Mouse (Mus musculus) erythroid progenitor cell, adult 5-6 weeks (primary cell): Measurements from ENCODE around the gene Hypm. TPM values are rescaled to one million over a fixed set of nuclear protein-coding genes. Genes with fewer than 3 reads are reported as not detected.

Experiments used
- ATAC-seq: replicated peaks from 2 replicates; pipeline ENCODE4 v1.8.0; 2016; ENCODE audit warnings: moderate number of reproducible peaks, mild to moderate bottlenecking, moderate TSS enrichment, inconsistent platforms; ENCODE audit not compliant: poor library complexity, low FRiP score, severe bottlenecking
- total RNA-seq, 2 experiments: library from RNA; stranded (forward) in 1 of 2; stranded (reverse) in 1 of 2; fragments of 150-400 nt in 1 of 2; fragments of 186-747, 209-891 nt in 1 of 2; gene quantifications; 2 replicates each; pipeline versions ENCODE4 v1.2.3 to v1.2.4; 2015 to 2017; ENCODE audit warnings: low replicate concordance in 2 of 2

Gene Hypm
- total RNA-seq (2015; ENCODE audit: low replicate concordance): not detected in 2 replicates
- not detected in 2 replicates for total RNA-seq (2017; ENCODE audit: low replicate concordance)

- no peak for ATAC-seq
These were observed at the start of gene Hypm for GRCm38 (mm10) chrX:9846628-9847027. Hypm (plus strand) TSS chrX:9846928.

GRCm38 (mm10) chrX:9810101-9810500, 36.6 kb upstream of the Hypm start:
- no peak for ATAC-seq

GRCm38 (mm10) chrX:9812469-9812868, 34.3 kb upstream of the Hypm start:
- ATAC-seq: no peak

GRCm38 (mm10) chrX:9834779-9835178, 11.9 kb upstream of the Hypm start:
- ATAC-seq: no peak

GRCm38 (mm10) chrX:9849403-9849802, 2.7 kb downstream of the Hypm start, which contains the start of gene H2al3:
H2al3 (plus strand) TSS chrX:9849703.
- ATAC-seq: no peak

GRCm38 (mm10) chrX:9861859-9862258, 15.1 kb downstream of the Hypm start:
- no peak for ATAC-seq

GRCm38 (mm10) chrX:9875519-9875918, 28.8 kb downstream of the Hypm start:
- no peak for ATAC-seq

- no peak for ATAC-seq
These were observed 38.6 kb downstream of the Hypm start, which contains the start of gene Sytl5 for GRCm38 (mm10) chrX:9885322-9885721. Sytl5 (plus strand) TSS chrX:9885622.

Other genes with a start within 250 kb of the Hypm start
- gene Dynlt3, start 183.9 kb upstream of the Hypm start, total RNA-seq (2015; ENCODE audit: low replicate concordance): 9.2 and 14.4 TPM in 2 replicates
- 12.3 and 18.7 TPM in 2 replicates for gene Dynlt3, start 183.9 kb upstream of the Hypm start, total RNA-seq (2017; ENCODE audit: low replicate concordance)
- gene H2al3, start 2.8 kb downstream of the Hypm start, total RNA-seq (2015; ENCODE audit: low replicate concordance): not detected in 2 replicates
- not detected in 2 replicates for gene H2al3, start 2.8 kb downstream of the Hypm start, total RNA-seq (2017; ENCODE audit: low replicate concordance)
- gene Sytl5, start 38.7 kb downstream of the Hypm start, total RNA-seq (2015; ENCODE audit: low replicate concordance): not detected in 2 replicates
- not detected in 2 replicates for gene Sytl5, start 38.7 kb downstream of the Hypm start, total RNA-seq (2017; ENCODE audit: low replicate concordance)